Mouse (Mus musculus) brain, embryonic 14.5 days (tissue): Measurements from ENCODE around the gene Creld1.

Experiments
- CTCF ChIP-seq: fragments of 200-500 bp; IDR thresholded peaks from 2 replicates; pipeline ENCODE4 v1.5.1; 2012; ENCODE audit warnings: inconsistent platforms, mild to moderate bottlenecking, moderate library complexity, borderline replicate concordance; ENCODE audit not compliant: insufficient read depth, insufficient read length; ENCODE audit errors: extremely low read depth
- POLR2A ChIP-seq: fragments of 200-500 bp; IDR thresholded peaks from 2 replicates; pipeline ENCODE4 v1.6.1; 2012; ENCODE audit warnings: mild to moderate bottlenecking, inconsistent platforms, borderline replicate concordance; ENCODE audit not compliant: poor library complexity, insufficient read depth, insufficient read length, severe bottlenecking; ENCODE audit errors: extremely low read depth

DNA sequence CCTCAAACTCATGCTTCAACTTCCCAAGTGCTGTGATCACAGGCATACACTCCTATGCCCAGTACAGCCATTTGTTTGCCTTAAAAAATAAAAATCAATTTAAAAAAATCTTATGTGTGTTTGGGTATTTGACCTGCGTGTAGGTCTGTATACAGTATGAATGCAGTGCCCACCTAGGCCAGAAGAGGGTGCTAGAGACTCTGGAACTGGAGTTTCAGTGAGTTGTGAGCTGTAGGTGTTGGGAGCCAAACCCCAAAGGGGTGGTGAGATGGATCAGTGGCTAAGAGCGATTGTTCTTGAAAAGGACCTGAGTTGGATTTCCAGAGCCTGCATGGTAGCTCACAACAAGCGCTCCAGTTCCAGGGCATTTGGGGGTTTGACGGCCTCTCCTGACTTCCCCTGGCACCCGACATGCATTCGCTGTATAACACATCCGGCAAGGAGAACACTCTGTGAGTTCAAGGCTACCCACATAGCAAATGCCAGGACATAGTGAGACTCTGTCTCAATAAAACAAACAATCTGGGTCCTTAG, 41.9 kb upstream of the Creld1 start:
- no peak for TF ChIP-seq POLR2A
- peak; percentile 71; the same call in 1 of the 2 replicates for TF ChIP-seq CTCF
